Mouse (Mus musculus): ENCODE results near the gene Ldlrad1.

Ldlrad1 gene

DNA sequence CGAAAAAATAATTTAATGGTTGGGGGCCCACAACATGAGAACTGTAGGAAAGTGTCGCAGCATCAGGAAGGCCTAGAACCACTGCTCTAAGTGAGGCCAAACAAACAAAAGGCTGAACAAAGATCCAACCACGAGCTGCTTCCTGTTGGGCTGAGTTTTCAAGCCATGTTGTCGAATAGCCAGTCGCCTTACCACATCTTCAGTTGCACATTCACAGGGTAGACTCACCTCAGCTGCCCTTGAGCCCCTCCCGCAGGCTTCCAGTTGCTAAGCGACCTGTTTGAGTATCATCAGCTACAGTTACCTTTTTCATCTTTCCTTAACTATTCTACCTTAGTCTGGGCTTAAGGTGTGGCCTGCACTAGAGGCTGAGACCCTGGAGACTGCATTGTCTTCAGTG lies 6.0 kb upstream of the Ldlrad1 start:
- in situ Hi-C loops (cut with MboI; ENCODE audit: low pct_unique_long_range_greater_than_20kb in 1 of 2, low sequenced_read_pairs in 2 of 2, unreplicated experiment in 1 of 2) = no loop called here

GRCm38 (mm10) chr4:107207016-107207415 lies 2.0 kb upstream of the Ldlrad1 start:
- in situ Hi-C loops (cut with MboI; ENCODE audit: low pct_unique_long_range_greater_than_20kb in 1 of 2, low sequenced_read_pairs in 2 of 2, unreplicated experiment in 1 of 2) = no loop called here

DNA sequence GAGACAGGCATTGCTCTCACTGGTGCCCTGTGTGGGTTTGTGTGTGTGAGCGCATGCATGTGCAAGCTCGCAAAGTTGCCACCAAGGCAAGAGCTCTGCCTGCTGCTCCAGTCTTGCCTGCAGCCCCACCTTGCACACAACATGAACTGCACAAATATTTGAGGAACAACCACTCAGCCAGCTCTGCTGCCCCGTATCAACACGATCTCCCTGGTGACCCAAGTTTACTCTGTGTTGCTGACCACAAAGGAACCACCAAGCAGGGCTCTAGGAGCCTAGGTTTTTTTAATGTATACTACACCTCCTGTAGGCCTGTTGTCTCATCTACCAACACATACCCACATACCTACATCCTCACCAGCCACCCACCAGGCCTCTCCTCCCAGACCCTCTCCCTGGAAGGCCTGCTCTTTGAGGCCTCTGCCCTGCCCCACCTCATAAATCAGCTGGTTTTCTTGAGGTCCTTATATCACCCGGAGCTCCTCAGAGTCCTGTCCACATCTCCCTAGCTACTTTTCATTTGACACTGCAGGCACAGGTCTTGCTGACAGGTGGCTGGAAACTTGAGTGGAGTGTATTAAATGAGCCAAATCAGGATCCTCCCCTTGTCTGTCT lies 1.6 kb downstream of the Ldlrad1 start:
- in situ Hi-C loops (cut with MboI; ENCODE audit: low pct_unique_long_range_greater_than_20kb in 1 of 2, low sequenced_read_pairs in 2 of 2, unreplicated experiment in 1 of 2) = no loop called here

GRCm38 (mm10) chr4:107211465-107211864 lies 2.5 kb downstream of the Ldlrad1 start:
- in situ Hi-C loops (cut with MboI; ENCODE audit: low pct_unique_long_range_greater_than_20kb in 1 of 2, low sequenced_read_pairs in 2 of 2, unreplicated experiment in 1 of 2) = no loop called here

GRCm38 (mm10) chr4:107211936-107212335 lies 3.0 kb downstream of the Ldlrad1 start:
- in situ Hi-C loops (cut with MboI; ENCODE audit: low pct_unique_long_range_greater_than_20kb in 1 of 2, low sequenced_read_pairs in 2 of 2, unreplicated experiment in 1 of 2) = no loop called here

- in situ Hi-C loops (cut with MboI; ENCODE audit: low pct_unique_long_range_greater_than_20kb in 1 of 2, low sequenced_read_pairs in 2 of 2, unreplicated experiment in 1 of 2) = no loop called here
These were observed 4.5 kb downstream of the Ldlrad1 start for GRCm38 (mm10) chr4:107213279-107214011.

- in situ Hi-C loops (cut with MboI; ENCODE audit: low pct_unique_long_range_greater_than_20kb in 1 of 2, low sequenced_read_pairs in 2 of 2, unreplicated experiment in 1 of 2) = no loop called here
These were observed 8.6 kb downstream of the Ldlrad1 start for GRCm38 (mm10) chr4:107217574-107217973.

- in situ Hi-C loops (cut with MboI; ENCODE audit: low pct_unique_long_range_greater_than_20kb in 1 of 2, low sequenced_read_pairs in 2 of 2, unreplicated experiment in 1 of 2) = no loop called here
These were observed 12.5 kb downstream of the Ldlrad1 start for GRCm38 (mm10) chr4:107221524-107221923.

GRCm38 (mm10) chr4:107223225-107224204 lies 14.5 kb downstream of the Ldlrad1 start:
- in situ Hi-C loops (cut with MboI; ENCODE audit: low pct_unique_long_range_greater_than_20kb in 1 of 2, low sequenced_read_pairs in 2 of 2, unreplicated experiment in 1 of 2) = no loop called here

- in situ Hi-C loops (cut with MboI; ENCODE audit: low pct_unique_long_range_greater_than_20kb in 1 of 2, low sequenced_read_pairs in 2 of 2, unreplicated experiment in 1 of 2) = no loop called here
These were observed 17.3 kb downstream of the Ldlrad1 start for GRCm38 (mm10) chr4:107226313-107226712.

DNA sequence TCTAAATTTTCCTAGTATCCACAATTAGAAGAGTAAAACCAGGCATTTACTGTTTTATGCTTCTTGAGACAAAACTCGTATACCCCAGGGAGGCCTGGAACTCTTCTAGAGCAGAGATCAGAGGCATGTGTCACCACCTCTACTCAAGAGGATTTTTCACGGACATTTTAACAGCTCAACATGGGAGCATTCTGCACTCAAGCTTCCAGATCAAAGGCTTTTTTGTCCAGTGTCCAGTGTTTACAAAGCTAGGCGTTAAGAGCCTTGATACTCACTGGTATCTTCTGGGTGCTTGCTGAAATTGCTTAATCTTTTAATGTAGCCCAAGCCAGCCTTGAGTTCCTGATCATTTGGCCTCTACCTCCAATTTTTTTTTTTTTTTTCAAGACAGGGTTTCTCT lies 23.2 kb downstream of the Ldlrad1 start:
- in situ Hi-C loops (cut with MboI; ENCODE audit: low pct_unique_long_range_greater_than_20kb in 1 of 2, low sequenced_read_pairs in 2 of 2, unreplicated experiment in 1 of 2) = no loop called here

DNA sequence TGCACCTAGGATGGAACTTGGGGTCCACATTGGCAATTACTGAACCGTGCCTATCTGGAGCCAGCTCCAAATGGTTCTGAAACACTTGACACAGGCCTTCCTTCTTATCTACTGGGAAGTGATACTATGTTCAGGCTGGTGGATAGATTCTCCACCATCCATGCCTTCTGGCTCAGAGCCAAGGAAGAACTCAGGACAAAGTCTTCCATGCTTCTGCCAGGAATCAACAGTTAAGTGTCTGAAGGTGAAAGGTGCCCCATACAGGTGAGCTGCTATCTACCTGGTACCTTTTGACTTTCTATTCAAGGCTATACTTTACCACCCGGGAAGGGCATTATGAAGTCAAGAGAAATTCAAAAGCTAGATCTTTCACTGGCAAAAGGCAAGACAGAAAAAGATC lies 29.3 kb downstream of the Ldlrad1 start:
- in situ Hi-C loops (cut with MboI; ENCODE audit: low pct_unique_long_range_greater_than_20kb in 1 of 2, low sequenced_read_pairs in 2 of 2, unreplicated experiment in 1 of 2) = no loop called here

DNA sequence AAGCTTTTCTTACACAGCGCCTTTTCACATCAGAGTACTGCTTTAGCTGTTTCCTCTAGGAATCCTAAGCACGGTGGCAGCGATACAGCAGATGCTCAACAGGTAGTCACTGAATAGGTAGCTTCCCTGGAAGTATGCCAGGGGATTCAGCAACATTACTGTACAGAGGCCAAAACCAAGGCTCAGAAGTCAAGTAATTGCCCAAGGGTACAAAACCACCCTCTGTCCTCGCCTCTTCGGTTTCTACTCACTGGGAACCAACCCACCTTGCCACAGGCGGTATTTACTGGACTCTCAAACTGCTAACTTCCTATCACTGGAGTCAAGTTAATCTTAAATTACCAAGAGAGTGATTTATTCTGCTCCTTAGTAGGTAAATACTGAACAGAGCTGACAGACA lies 31.2 kb downstream of the Ldlrad1 start:
- in situ Hi-C loops (cut with MboI; ENCODE audit: low pct_unique_long_range_greater_than_20kb in 1 of 2, low sequenced_read_pairs in 2 of 2, unreplicated experiment in 1 of 2) = no loop called here

DNA sequence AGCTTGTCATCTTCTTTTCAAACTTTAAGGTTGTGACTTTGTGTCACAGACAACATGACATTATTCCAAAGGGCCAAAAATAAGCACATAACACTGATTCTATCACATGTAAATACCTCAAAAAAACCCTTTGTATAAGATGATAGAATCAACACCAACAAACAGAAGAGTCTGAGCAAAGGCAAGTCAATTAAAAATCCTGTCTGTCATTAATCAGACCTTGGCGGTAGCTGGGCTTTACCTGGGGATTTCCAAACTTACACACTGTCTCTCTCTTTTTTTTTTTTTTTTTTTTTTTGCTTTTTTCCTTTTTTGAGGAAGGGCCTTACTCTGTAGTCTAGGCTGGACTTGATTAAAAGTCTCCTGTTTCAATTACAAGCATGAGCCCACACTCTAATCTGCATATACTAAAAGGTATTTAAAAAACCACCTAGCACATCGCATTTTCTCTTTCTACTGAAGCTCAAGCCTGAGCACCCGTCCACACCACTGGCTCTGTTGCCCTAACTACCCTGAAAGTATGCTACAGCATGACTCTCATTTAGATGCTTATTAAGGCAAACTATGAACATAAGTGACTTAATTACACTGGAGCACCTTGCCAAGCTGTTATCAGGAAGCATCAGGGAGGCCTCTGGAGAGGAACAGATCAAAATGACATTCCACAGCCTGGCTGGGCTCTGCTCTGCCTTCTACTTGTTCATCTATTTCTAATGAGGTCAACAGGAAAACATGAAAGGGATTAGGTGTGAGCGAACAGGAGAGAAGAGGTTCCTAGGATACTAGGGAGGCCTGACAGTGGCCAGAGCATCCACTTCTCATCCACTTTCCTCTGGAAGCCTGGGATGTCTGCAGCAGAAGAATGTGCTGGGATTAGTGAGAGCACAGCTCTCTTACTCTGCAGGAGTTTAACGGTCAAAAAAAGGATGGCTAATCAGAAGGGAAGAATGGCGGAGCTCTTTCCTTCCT lies 34.7 kb downstream of the Ldlrad1 start:
- in situ Hi-C loops (cut with MboI; ENCODE audit: low pct_unique_long_range_greater_than_20kb in 1 of 2, low sequenced_read_pairs in 2 of 2, unreplicated experiment in 1 of 2) = no loop called here

DNA sequence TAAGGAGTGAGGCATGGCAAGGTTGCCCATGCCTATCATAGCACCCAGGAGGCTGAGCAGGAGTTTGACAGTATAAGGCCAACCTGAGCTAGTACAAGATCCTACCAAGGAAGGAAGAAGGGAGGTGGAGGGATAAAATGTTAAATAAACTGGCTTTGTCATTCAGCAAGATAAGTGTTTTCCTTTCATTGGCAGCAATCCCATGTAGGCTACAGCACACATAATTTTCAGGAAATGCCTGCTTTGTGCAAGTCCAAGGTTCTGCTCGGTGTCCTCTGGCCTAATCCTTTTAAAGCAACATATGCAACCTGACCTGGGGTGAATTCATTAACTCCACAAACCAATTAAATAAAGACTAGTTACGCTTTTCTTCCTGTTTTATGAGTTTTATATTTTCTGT lies 36.4 kb downstream of the Ldlrad1 start:
- in situ Hi-C loops (cut with MboI; ENCODE audit: low pct_unique_long_range_greater_than_20kb in 1 of 2, low sequenced_read_pairs in 2 of 2, unreplicated experiment in 1 of 2) = no loop called here

DNA sequence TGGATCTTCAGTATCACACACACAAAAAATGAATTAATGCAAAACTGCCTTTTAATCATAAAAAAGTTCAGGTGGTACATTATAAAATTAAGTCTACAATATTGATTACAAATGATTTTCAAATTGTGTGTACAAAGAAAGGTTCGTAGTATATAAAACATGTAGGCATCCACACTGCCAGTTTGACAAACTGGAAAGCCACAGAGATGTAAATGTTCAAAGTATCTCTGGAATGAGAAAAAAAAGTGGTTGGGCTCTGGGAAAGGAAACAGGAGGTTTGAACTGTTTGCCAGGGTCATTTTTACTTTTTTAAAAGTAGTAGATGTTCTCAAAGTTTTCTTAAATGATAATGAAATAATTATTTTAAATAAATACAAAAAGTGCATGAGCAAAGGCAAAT lies 37.1 kb downstream of the Ldlrad1 start:
- in situ Hi-C loops (cut with MboI; ENCODE audit: low pct_unique_long_range_greater_than_20kb in 1 of 2, low sequenced_read_pairs in 2 of 2, unreplicated experiment in 1 of 2) = no loop called here

GRCm38 (mm10) chr4:107247110-107247509 lies 38.1 kb downstream of the Ldlrad1 start:
- in situ Hi-C loops (cut with MboI; ENCODE audit: low pct_unique_long_range_greater_than_20kb in 1 of 2, low sequenced_read_pairs in 2 of 2, unreplicated experiment in 1 of 2) = no loop called here

DNA sequence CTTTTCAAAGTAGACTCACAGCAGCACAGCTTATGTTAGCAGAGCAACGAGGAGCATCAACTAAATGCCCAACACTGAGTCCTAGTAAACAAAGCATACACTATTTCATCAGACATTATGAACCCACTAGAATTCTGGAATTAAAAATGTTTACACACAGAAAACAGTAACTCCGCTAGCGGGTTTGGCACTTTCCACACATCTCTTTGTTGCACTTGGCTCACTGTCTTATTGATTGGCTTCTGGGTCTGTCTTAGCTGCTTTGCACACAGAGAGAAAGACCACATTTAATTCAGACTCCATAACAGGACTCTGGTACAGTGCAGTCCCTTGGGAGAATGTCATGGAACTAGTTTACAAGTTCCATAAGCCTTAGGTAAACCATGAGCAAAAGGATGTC lies 39.1 kb downstream of the Ldlrad1 start:
- in situ Hi-C loops (cut with MboI; ENCODE audit: low pct_unique_long_range_greater_than_20kb in 1 of 2, low sequenced_read_pairs in 2 of 2, unreplicated experiment in 1 of 2) = no loop called here
